Mouse (Mus musculus) forebrain, embryonic 10.5 days (tissue): Measurements from ENCODE around the gene Sqor. TPM values are rescaled to one million over a fixed set of nuclear protein-coding genes. Genes with fewer than 3 reads are reported as not detected.

Source experiments
- DNase-seq: peaks from one replicate; pipeline ENCODE4 v3.0.0-alpha.2; 2017; ENCODE audit warnings: low spot score; ENCODE audit errors: extremely low spot score
- H3K27ac ChIP-seq: fragments of 300-500 bp; sonication (generic); 2 replicates; pipeline ENCODE4 v1.5.1; 2016; ENCODE audit warnings: mild to moderate bottlenecking
- H3K27me3 ChIP-seq: fragments of 300-500 bp; sonication (generic); 2 replicates; pipeline ENCODE4 v1.6.1; 2016; ENCODE audit warnings: mild to moderate bottlenecking; ENCODE audit not compliant: poor library complexity, severe bottlenecking
- H3K36me3 ChIP-seq: fragments of 300-500 bp; sonication (generic); replicated peaks from 2 replicates; pipeline ENCODE4 v1.6.1; 2016; ENCODE audit warnings: mild to moderate bottlenecking, moderate library complexity
- H3K4me1 ChIP-seq: fragments of 300-500 bp; sonication (generic); 2 replicates; pipeline ENCODE4 v1.6.1; 2016
- H3K4me3 ChIP-seq: fragments of 300-500 bp; sonication (generic); 2 replicates; pipeline ENCODE4 v1.5.1; 2016; ENCODE audit warnings: mild to moderate bottlenecking, moderate library complexity
- H3K9me3 ChIP-seq: fragments of 300-500 bp; sonication (generic); 2 replicates; pipeline ENCODE4 v1.6.1; 2016; ENCODE audit warnings: mild to moderate bottlenecking, moderate library complexity
- WGBS: fragments of 180-500 bp; shearing (Covaris S2); methylation state at CpG from one replicate; pipeline ENCODE4 v1.1.7; 2016; 5-methylcytosine and 5-hydroxymethylcytosine counted together
- polyA plus RNA-seq: library from polyadenylated mRNA; unstranded; fragments of >200 nt; fragmentation: Nextera tagmentation; extraction: Ambion mirVana; gene quantifications from 2 replicates; pipeline ENCODE4 v1.2.1, GENCODE M21; 2016

Sqor gene
- polyA plus RNA-seq: 2.8 and 3.3 TPM in 2 replicates

DNA sequence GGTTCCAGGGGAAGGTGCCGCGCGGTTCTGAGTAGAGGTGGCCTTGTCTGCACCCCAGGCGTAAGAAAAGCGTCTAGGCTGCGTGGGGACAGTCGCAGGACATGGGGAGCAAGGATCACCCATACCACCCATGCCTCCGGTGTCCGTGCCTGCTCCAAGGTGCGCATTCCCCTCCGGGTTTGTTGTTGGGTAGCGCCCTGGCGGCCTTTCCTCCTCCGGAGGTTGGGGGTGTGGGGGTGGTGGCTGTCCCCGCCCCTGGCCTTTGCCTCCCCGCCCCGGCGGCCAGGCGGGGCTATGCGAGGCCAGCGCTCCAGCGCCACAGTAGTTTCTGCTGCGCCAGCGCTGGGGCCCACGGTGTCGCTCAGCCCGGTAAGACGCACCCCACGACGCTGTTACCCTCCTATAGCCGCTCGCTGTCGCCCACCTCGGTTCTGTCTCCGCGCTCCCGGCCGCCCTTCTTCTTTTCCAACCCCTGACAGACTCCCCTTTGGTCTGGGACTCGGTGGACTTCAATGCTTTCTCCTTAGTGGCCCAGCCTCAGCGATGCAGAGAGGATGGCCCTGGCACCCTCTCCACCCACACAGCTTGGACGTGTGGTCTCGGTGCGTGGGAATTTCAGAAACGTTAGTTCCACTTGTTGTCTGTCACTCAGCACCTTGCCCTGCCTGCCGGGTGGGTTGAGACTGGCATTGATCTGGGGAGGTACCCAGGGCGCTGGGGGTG is at the start of gene Sqor:
TSS of gene Sqor (plus strand) at position 167 of the 723 bp plus-strand sequence.
- WGBS: under 1% methylated on average over 46 of the region's 46 CpGs
- H3K36me3 ChIP-seq: no peaks in the 10 kb centered on the region
- H3K9me3 ChIP-seq: no peaks in the 10 kb centered on the region
- peak; percentile 29 for DNase-seq
- H3K27ac ChIP-seq: peak within 1 kb of the TSS; percentile 66
- peaks cover 10% of the 10 kb centered on the region for H3K4me1 ChIP-seq
- H3K27me3 ChIP-seq: peaks cover 48% of the 10 kb centered on the region
- peak within 1 kb of the TSS; percentile 64 for H3K4me3 ChIP-seq

DNA sequence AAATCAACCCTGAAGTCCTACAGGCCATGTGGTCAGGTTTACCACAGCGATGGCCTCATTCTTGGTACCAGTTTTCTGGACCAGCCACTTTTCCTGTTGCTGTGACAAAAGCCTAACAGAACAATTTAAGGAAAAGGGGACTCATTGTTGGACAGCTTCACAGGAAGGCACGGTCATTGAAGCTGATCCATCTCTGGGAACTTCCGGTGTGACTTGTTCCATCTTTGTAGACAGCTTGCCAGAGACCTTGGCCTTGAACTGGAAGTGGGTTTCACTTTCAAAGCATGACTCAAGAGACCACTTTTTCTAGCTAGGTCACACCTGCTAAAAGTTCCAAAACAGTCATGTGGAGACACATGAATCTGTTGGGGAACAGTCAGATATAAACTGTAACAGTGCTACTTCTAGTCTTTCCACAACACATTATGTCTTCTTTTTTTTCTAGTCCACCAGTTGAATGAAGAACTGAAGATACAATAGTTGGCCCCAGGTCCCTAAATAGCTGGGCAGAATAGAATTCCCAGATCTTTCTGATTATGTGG is 48.7 kb upstream of the Sqor start:
- WGBS: 87% methylated on average over 3 of the region's 3 CpGs
- Histone ChIP-seq H3K36me3 (no peaks in the 10 kb centered on the region), H3K4me3 (no peak overlapping the region), H3K27me3 (no peaks in the 10 kb centered on the region), H3K27ac (no peak overlapping the region), H3K4me1 (no peaks in the 10 kb centered on the region), H3K9me3 (no peaks in the 10 kb centered on the region)
- no peak for DNase-seq

DNA sequence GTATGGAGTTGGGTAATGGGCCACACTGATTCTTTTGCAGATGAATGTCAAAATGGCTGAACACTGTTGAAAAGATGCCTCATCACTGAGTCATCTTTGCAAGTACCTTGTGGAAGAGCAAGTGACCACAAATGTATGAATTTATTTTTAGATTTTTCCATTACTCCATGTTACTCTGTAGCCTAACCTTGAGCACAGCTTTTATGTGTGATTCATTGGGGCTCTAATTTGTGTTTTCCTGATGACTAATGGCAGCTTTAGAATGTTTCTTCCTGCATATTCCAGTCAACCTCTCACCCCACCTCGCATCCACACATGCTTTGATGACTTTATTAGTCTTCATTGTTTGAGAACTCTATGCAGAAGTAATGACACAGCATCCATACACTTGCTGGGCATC is 45.8 kb upstream of the Sqor start:
- H3K4me1 ChIP-seq: no peaks in the 10 kb centered on the region
- H3K4me3 ChIP-seq: no peak overlapping the region
- H3K9me3 ChIP-seq: no peaks in the 10 kb centered on the region
- no peaks in the 10 kb centered on the region for H3K27me3 ChIP-seq
- no peak for DNase-seq
- H3K27ac ChIP-seq: no peak overlapping the region
- no peaks in the 10 kb centered on the region for H3K36me3 ChIP-seq
- 83% methylated on average over 1 of the region's 1 CpGs for WGBS

DNA sequence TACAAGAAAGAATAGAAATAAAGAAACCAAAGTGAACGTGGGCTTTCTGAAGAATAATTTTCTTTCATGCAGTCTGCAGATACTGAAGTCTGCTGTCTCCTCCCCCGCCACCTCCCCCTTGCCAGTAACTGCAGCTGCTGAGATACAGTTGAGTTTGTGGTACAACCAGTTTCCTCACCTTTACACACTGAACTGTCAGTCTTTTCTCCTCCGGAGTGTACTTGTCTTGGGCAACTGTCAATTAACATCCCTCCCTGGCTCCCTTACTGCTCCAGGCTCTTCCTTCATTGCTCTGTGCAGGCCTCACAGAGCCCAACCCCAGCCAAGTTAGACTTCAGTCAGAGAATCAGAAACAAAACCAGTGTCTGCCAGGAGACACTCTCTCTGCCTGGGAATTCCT is 44.5 kb upstream of the Sqor start:
- H3K27me3 ChIP-seq: no peaks in the 10 kb centered on the region
- no peaks in the 10 kb centered on the region for H3K9me3 ChIP-seq
- 82% methylated on average over 3 of the region's 3 CpGs for WGBS
- no peaks in the 10 kb centered on the region for H3K36me3 ChIP-seq
- DNase-seq: no peak
- no peak overlapping the region for H3K4me3 ChIP-seq
- no peaks in the 10 kb centered on the region for H3K4me1 ChIP-seq
- no peak overlapping the region for H3K27ac ChIP-seq

DNA sequence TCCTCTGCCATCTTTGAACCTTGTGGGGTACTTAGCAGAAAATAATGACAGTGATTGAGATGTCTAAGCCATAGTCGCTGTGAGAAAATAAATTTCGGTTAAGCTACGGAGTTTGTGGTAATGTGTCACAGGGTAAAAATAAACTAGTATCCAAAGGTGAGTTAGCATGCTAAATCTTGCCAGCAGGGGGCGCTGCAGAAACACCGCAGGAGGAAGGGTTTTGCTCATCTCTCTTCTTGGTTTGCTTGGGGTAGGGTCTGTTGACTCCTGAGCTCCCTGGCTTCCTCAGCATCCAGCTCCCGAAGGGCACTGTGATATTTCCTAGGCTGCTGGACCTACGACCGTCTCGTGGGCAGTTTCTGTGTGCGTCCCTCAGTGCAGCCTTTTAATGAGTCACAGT is 39.4 kb upstream of the Sqor start:
- Histone ChIP-seq H3K4me3 (no peak overlapping the region), H3K36me3 (no peaks in the 10 kb centered on the region), H3K27me3 (no peaks in the 10 kb centered on the region), H3K9me3 (no peaks in the 10 kb centered on the region), H3K4me1 (no peaks in the 10 kb centered on the region), H3K27ac (no peak overlapping the region)
- DNase-seq: peak; percentile 22
- WGBS: 55% methylated on average over 10 of the region's 10 CpGs

DNA sequence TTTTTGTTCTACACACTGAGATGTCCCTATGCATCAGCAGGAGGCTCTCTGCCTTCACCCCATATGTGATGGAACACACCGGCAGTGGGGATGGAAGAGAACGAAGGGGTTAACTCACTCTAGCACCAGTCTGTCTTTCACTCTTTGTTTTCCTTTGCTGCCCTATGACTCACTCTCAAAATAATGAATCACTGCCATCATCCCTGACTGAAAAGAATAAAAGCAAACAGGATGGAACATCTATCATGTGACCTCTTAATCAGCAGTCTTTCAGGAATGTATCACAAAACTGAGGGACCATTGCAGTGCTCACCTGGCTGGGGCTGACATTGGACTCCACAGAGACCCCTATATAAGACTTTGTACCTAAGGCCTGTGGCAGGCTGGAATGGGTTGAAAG is 33.6 kb upstream of the Sqor start:
- Histone ChIP-seq H3K4me1 (no peaks in the 10 kb centered on the region), H3K27ac (no peak overlapping the region), H3K4me3 (no peak overlapping the region), H3K36me3 (no peaks in the 10 kb centered on the region), H3K9me3 (no peaks in the 10 kb centered on the region), H3K27me3 (peaks cover 12% of the 10 kb centered on the region)
- DNase-seq: no peak
- 86% methylated on average over 2 of the region's 2 CpGs for WGBS

DNA sequence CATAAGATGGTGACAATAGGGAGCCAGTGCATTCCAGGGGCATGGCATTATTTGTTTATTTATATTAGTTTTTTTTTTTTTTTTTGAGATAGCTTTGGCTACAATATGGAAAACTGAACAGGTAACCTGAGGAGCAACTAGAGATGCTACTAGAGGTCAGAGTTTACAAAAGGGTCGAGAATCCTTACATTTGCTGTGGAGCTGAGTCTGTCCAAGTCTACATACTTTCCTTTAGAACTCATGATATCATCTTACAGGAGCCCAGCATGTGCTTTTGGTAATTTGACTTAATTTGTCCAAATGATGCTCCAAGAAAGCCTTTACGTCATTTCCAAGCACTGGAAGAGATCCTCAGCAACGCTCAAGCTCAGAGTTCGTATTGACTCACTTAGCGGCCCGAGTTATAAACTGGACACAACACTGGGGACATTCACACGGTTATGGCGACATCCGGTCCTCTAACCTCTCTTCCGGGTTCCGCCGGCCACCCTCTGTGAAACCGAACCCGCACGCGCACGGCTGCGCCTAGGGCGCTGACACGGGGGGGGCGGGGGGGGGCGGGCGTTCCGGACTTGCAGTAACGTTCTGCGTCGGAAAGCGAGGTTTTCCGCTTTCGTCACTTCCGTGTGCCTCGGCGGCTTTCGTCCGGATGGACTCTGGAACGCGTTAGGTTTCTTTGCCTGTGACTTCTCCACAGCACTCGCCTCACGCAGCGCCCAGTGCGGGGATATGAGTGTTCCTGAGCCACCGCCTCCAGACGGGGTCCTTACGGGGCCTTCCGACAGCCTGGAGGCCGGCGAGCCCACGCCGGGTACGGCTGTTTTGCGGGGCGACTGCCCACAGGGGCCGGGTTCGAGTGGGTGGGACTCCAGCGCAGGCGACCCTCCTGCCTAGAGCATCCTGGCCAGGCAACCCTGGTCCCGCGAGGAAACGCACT is 26.9 kb upstream of the Sqor start, which contains the start of gene Bloc1s6:
TSS of gene Bloc1s6 (plus strand) at position 610 of the 937 bp plus-strand sequence.
- Histone ChIP-seq H3K4me1 (peaks cover 15% of the 10 kb centered on the region), H3K27me3 (peaks cover 15% of the 10 kb centered on the region), H3K4me3 (peak within 1 kb of the TSS; percentile 78), H3K36me3 (peaks cover 3% of the 10 kb centered on the region; the same call in 1 of the 2 replicates), H3K9me3 (no peaks in the 10 kb centered on the region), H3K27ac (peak within 1 kb of the TSS; percentile 93)
- WGBS: 1% methylated on average over 52 of the region's 59 CpGs
- DNase-seq: peak; percentile 93

DNA sequence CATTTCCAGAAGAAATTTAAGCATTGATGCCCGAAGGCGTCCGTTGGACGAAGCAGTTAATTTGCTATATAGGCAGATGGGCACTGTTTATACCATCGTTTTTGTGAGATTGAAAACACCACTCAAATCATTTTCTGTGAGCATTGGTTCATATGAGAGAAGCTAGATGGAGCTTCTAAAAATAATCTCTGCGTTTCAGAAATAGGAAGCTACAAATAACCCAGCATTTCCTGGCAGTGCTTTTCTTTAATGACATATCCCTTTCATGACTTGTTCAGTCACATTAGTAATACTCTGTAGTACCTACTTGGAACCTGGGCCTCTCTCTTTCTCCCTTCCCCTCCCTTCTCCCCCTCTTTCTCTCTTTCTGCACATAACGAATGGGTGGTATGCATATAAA is 26.0 kb upstream of the Sqor start:
- 35% methylated on average over 7 of the region's 7 CpGs for WGBS
- Histone ChIP-seq H3K9me3 (no peaks in the 10 kb centered on the region), H3K27me3 (peaks cover 15% of the 10 kb centered on the region), H3K27ac (peak overlapping the region; percentile 93), H3K4me3 (peak overlapping the region; percentile 78), H3K4me1 (peaks cover 15% of the 10 kb centered on the region), H3K36me3 (peaks cover 9% of the 10 kb centered on the region; the same call in 1 of the 2 replicates)
- no peak for DNase-seq

DNA sequence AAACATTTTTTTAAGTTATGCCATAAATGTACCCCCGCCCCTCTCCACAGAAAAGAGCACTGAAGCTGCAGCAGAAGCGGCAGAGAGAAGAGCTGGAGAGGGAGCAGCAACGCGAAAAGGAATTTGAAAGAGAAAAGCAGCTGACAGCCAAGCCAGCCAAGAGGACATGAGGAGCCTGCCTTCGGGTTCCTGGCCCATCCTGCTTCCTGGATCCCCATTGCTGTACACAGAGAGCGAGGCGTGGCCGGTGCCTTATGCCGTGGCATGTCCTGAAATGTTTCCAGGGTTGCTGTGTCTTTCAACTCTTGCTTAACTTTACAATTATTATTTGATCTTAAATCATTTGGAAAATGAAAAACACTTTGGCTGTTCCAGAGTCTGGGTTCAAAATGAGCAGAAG is 18.6 kb upstream of the Sqor start:
- WGBS: 95% methylated on average over 9 of the region's 9 CpGs
- H3K27me3 ChIP-seq: no peaks in the 10 kb centered on the region
- H3K4me1 ChIP-seq: no peaks in the 10 kb centered on the region
- H3K36me3 ChIP-seq: peaks cover 57% of the 10 kb centered on the region
- H3K27ac ChIP-seq: no peak overlapping the region
- no peaks in the 10 kb centered on the region for H3K9me3 ChIP-seq
- DNase-seq: no peak
- H3K4me3 ChIP-seq: no peak overlapping the region

DNA sequence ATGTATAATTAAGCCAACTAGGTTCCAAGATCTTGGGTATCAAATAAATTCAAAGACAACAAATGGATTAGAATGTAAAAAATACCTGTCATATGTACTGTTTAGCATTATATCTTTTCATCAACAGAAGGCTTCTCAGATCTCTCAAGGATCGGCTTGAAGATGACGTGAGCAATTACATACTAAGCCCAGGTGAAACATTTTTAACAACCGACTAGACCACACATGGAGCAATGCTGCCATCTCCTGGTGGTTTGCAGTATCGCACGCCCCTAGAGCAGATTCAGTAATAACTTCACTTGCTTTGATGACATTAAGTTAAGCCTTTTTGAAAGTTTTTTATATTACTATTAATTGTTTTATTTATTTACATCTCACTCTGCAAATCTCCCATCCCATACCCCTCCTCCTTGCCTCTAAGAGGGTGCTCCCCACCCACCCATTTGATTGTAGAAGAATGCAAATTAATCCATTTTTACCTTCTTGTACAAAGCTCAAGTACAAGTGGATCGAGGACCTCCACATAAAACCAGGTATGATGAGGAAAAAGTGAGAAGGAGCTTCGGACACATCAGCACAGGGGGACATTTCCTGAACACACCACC is 11.2 kb upstream of the Sqor start:
- Histone ChIP-seq H3K36me3 (0 out of 2 replicates have a peak, but pooled peaks cover 5% of the 10 kb centered on the region), H3K27ac (no peak overlapping the region), H3K4me3 (no peak overlapping the region), H3K9me3 (no peaks in the 10 kb centered on the region), H3K4me1 (no peaks in the 10 kb centered on the region), H3K27me3 (no peaks in the 10 kb centered on the region)
- DNase-seq: peak; percentile 71
- 25% methylated on average over 7 of the region's 7 CpGs for WGBS

DNA sequence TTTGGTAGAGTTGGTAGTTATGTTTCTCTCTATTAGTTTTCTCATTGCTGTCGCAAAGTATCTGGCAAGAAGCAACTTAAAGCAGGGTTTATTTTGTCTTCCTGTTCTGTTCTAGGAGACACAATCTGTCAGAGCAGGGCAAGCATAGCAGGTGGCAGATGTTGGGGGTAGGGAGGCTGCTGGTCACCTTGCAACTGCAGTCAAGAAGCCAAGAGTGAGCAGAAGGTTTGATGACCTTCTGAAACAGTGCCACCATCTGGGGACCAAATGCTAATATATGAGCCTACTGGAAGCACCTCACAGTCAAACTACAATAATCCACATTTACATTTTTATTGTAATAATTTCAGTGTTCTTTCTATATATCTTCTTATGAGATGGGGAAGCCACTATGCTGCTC is 5.2 kb upstream of the Sqor start:
- H3K27ac ChIP-seq: no peak overlapping the region
- H3K27me3 ChIP-seq: peaks cover 23% of the 10 kb centered on the region
- no peak for DNase-seq
- no peaks in the 10 kb centered on the region for H3K9me3 ChIP-seq
- H3K36me3 ChIP-seq: no peaks in the 10 kb centered on the region
- 90% methylated on average over 1 of the region's 1 CpGs for WGBS
- H3K4me3 ChIP-seq: no peak overlapping the region
- H3K4me1 ChIP-seq: peaks cover under 1% of the 10 kb centered on the region; the same call in 1 of the 2 replicates

DNA sequence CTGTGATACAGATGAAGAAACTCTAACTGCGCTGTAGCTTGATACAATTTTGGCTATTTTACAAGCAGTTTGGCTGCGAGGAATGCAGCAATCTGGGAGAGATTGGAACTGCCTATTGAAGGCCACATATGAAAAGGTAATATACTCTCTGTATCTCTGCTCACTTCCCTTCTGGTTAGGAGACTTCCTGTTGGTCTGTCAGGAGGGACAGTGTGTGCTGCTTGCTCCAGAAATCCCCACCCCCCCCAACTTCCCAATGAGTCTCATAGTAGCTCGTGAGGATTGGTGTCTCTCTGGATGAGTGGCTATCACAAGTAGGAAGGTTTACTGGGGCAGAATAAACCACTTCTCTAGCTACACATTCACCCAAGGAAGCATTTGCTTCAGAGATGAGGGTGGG is 2.0 kb upstream of the Sqor start:
- Histone ChIP-seq H3K27me3 (peaks cover 48% of the 10 kb centered on the region), H3K36me3 (no peaks in the 10 kb centered on the region), H3K9me3 (no peaks in the 10 kb centered on the region), H3K4me1 (peaks cover 10% of the 10 kb centered on the region), H3K4me3 (no peak overlapping the region), H3K27ac (no peak overlapping the region)
- no peak for DNase-seq
- WGBS: 78% methylated on average over 3 of the region's 3 CpGs
